Mouse (Mus musculus) adrenal gland, postnatal 14 days (tissue): ENCODE results near the gene Ctso. TPM values are rescaled to one million over a fixed set of nuclear protein-coding genes. Genes with fewer than 3 reads are reported as not detected.
A peak's percentile ranks its signal among the peaks of the same experiment; 100 is the strongest.

ENCODE experiments used
- DNase-seq: peaks from one replicate; pipeline ENCODE4 v3.0.0; 2021; ENCODE audit warnings: mixed read lengths
- long read RNA-seq, 2 experiments: library from polyadenylated mRNA; stranded (forward); transcript quantifications; one replicate each; pipeline ENCODE4 v2.0.0; 2021
- total RNA-seq: library from RNA; stranded (reverse); gene quantifications from 2 replicates; pipeline ENCODE4 v1.2.3, GENCODE M21; 2021

Gene Ctso
- total RNA-seq: 39.4 and 40.7 TPM in 2 replicates
- long read RNA-seq, experiment 1, transcript Ctso-201 (8 exons, 3,468 nt): major isoform, 129 of 144 reads
- long read RNA-seq, experiment 1, partial matches to known transcripts: 1 of 144 reads
- long read RNA-seq, experiment 1, other reads (novel, unspliced or antisense): 14 of 144 reads
- long read RNA-seq, experiment 2, transcript Ctso-201 (8 exons, 3,468 nt): major isoform, 67 of 86 reads
- long read RNA-seq, experiment 2, partial matches to known transcripts: 12 of 86 reads
- long read RNA-seq, experiment 2, other reads (novel, unspliced or antisense): 3 of 86 reads

DNA sequence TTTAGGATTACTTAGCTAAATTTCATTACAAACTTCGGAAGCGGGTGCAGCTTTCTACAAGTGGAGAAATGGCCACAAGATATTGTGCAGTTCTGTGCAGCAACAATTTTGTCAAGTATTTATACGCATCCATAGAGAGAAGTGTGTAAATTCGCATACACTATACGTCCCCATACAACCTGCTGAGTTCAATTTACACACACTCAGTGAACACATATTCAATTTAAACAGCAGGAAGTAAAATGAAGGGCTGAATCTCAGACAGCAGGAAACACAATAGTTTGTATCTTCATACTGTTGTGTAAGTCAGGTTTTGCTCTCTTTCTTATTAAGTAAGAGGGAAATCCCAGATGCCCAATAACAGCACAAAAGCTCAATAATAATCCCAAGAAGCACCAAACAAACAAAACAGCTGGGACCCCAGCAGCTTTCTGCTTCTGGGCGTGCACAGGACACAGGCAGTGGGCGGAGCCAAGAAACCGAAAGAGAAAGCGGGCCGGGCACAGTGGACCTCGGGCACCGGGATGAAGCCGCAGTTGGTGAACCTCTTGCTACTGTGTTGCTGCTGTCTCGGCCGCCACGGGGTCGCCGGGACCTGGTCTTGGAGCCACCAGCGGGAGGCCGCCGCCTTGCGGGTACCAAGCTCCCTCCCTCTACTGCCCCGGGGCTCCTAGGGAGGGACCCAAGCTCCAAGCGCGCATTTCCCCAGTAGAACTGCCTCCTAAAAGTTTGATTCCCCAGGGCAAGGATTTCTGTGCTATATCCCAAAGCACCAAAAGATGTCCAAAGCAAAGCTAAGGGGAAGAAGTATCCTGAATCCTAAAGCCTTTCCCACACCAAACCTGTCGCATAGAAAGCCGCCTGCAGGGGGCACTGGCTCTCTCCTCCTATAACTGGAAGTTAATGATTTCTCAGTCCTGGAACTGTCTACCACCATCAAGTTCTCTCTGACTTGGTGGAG, at the start of gene Ctso:
Ctso (plus strand) TSS at position 461 of the 961 bp plus-strand sequence.
- DNase-seq: peak; percentile 94

DNA sequence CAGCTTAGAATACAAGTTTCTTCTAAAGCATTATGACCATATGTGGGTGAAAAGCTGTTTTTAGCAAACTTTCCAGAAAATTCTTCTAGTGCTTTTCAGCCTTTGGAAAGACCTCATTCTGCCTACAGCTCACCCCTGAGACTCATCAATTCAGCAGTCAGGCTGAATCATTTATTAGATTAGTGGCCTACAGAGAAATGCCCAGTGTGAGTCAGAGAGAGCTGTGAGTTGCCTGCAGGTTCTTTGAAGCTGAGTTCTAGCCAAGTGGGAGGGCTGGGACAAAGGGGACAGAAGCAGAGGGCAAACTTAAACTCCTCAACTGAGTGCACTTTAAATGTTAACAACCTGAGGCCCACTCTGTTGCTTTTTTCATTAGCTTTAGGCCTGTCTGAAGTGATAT, 48.5 kb upstream of the Ctso start:
- peak; percentile 56 for DNase-seq

DNA sequence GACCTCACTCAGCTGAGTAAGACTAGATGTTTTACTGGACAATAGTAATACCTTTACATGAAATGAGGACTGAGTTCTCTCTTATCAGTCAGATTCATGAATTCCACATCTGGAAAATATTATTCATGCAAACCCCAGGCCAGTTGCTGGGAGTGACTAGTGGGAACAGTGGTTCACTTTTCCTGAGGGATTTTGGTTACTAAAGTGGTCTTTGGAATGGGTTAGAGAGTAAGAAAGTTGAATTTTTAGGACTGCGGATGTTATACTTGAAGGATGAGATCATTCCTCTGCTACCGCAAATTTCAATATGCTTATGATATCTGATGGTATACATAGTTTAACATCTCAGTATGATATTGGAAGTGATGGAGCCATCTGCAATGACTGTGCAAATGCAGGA, 46.8 kb upstream of the Ctso start:
- DNase-seq: no peak

GRCm38 (mm10) chr3:81889137-81889536, 43.3 kb upstream of the Ctso start:
- no peak for DNase-seq

DNA sequence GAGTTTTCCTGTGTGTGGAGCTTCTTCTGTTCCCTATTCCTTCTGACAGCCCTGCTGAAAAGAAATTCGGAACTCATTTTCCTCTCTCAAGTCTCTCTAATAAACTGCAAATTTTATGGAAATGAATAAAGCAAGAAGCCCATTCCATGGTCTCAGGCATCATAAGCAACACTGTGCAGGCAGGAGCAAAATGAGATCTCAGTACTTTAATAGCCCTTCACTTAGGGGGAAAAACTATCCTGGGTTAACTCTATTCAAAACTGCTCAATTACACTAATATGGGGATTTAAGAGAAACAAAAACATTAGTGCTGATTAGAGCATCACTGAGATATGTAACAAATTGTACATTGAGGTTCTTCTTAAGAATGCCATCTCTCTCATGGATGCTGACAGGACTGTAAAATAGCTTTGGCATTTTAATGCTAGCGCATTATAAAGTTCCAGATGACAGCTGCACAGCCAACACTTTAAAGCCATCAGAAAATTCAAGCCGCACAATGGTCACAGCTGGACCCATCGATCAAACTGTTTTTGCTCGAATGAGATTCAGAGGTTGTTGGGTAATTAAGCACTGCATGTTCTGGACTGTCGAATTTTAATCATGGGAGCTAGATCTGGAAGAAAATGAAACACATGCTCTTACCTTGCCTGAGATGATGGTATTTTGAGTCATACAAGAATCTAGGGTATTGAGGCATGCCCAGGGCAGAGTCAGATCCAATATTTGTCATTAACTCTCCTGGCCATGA, 21.9 kb upstream of the Ctso start:
- DNase-seq: no peak

GRCm38 (mm10) chr3:81916030-81916686, 16.2 kb upstream of the Ctso start:
- no peak for DNase-seq

GRCm38 (mm10) chr3:81917354-81917935, 15.0 kb upstream of the Ctso start:
- DNase-seq: no peak

DNA sequence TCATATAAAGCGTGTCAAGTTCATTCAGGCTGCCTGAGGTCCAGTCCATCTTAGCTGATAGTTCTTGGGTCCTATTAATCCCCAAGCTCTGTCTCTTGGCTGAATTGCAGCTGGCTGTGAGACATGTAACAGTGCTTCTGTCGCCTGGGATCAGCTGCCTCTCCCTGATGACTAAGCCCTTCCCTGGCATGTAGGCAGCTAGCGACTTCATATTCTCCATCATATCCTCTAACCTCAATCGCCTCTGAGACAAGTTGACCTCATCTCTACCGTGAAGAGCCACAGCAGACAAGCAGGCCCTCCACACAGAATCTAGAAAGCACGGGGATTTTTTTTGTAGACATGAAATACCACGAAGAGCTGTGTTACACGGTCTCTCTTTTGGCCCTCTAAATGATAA, 14.2 kb upstream of the Ctso start:
- no peak for DNase-seq

- no peak for DNase-seq
These were observed 12.7 kb upstream of the Ctso start for GRCm38 (mm10) chr3:81919681-81920080.

GRCm38 (mm10) chr3:81922910-81923309, 9.5 kb upstream of the Ctso start:
- no peak for DNase-seq

DNA sequence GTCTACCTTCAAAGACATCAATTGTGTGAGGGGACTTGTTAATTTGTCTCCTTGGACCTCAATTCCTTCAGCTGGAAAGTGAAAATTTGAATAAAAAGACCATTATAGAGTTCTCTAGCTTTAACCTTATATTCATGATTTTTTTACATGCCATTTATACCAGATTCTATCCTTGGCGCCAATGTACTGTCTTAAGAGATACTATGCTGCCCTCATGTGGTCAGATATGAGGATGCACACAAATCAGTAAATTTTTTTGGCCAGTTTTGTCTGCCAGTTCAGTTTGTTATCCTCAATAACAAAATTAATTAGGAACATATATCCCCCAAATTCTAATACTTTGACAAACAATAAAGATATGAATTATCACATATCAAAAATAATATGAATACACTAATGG, 7.5 kb upstream of the Ctso start:
- peak; percentile 61 for DNase-seq

DNA sequence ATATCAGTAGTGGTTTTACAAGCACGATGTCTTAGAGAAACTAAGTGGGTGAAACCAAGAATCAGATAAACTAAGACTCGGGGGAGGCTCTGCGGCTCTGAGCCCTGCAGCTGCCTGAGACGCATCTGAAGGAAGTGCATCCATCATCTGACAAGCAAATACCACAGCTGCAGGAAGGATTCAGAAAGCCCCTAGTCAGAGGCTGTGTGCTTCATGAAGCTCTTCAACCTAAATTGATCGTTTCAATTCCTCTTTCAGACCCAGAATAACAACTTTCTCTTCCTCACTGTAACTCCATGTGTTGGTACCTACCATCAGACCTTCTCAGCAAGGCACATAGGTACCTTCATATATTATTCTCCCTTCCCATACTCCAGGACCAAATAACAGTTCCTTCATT, 6.5 kb upstream of the Ctso start:
- DNase-seq: no peak

DNA sequence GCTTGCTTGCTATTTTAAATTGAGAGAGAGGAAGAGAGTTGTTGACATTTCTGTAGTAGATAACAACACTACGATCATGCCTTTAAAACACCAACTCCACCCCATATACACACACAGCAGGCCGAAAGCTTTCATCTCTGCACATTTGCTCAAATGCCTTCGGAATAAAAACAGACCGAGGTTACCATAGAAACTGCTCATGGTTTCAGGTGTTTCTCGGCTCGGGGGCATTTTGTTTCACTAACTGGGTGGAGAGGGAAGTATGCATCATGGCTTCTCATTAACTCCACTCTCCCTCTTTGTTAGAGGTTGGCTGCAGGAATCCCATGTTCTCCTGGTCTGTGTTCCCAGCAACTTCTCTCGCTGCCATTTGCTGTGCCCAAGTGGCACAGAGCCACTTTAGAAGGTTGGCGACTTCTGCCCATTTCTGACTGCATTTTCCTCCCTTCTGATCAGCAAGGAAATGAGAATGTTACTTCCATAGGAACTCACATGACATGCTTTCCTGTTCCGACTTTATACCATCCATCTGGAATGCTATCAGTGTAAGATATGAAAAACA, 5.6 kb upstream of the Ctso start:
- no peak for DNase-seq

DNA sequence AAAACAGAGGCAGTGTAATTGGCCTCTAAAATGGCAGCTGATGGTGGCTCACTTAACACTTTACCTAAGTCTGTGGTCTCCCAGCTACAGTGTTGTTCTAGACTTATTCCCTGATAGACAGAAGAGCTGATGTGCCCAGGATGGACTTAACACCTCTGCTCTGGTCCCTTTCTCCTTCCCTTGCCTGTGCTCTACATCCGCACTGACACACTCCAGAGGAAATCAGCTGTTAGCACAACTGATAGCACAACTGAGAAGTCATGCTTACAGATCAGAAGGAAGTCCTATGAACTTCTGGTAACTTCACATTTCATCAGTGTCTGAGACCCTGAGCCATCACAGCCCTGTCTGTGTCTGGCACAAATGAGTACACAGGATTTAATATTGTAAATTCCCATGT, 3.3 kb upstream of the Ctso start:
- no peak for DNase-seq

- no peak for DNase-seq
These were observed 706 bp upstream of the Ctso start for GRCm38 (mm10) chr3:81931695-81932094.

DNA sequence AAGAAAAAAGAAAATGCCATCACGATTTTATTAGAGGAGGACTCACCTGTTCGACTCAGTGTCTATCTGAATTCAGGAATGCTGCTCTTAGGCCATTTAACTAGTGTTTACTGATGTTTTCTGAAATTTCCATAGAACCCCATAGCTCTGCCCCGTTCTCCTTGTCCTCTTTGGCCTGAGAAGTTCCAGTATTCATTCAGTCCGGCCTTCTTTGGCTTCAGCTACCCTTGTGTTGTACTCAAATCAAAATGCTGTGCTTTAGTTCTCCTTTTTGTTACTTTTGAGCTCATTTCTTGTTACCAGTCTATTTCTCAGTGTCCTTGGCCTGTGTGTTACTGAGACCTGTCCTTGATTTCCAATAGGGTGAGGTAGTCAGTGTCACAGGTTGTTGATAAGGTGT, 947 bp downstream of the Ctso start:
- DNase-seq: no peak

DNA sequence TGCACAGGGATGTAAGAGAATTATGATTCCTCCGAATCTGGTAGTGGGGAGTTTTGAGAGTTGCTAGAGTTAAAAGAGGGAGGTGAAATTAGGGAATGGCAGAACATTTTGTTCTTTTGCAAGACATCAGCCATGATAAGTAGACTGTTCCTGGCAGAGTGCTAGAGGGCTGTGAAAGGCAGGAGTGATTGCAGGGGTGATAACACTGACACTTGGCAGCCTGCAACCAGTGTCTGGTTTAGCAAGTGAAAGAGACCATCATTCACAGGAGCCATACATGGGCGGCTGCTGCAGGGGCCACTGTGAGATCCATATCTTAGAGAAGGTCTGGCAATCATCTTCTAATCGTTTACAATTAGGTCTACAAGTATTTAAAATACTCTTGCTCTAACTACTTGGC, 6.5 kb downstream of the Ctso start:
- peak; percentile 48 for DNase-seq

DNA sequence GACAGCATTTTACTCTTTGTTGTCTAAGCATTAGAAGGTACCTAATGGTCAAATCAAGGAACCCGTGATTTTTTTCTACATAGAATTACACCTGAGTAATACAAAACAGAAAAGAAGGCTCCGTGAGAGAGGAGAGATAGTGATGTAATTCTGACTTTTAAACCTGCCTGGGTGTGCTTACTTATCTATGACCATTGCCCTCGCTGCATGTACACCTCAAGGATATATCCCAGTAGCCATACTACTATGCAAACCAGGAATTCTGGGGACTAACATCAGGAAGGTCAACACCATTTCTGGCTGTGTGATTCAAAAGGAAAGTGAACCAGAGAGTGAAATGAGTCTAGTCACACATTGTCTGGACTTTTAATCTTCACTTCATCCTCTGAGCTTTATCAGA, 9.9 kb downstream of the Ctso start:
- no peak for DNase-seq

- no peak for DNase-seq
These were observed 10.7 kb downstream of the Ctso start for GRCm38 (mm10) chr3:81943097-81943496.

GRCm38 (mm10) chr3:81944851-81945393, 12.5 kb downstream of the Ctso start:
- DNase-seq: no peak

DNA sequence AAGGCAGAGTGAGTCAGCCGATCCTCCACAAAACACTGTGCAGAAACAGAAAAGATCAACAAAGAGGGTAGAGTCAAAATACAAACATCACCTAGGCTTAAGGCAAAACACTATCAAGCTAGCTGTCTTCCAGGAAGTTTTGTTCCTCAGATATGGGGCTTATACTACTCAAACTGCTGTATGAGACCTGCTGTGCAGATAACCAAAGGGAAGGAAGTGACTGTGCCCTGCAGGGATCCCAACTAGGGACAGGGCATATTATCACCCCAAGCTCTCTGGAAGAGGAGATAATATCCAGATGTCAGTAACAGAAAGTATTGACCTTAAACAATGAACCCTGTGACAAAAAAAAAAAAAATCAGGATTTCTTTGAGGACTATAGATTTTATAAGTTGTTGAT, 16.6 kb downstream of the Ctso start:
- no peak for DNase-seq
